Mouse (Mus musculus) CH12.LX (cell line): ENCODE data around the gene Alk. TPM values are rescaled to one million over a fixed set of nuclear protein-coding genes. Genes with fewer than 3 reads are reported as not detected.

Experiments
- DNase-seq: peaks from one replicate; pipeline ENCODE4 v3.0.0-alpha.2; 2013; ENCODE audit errors: extremely low read depth
- H3K27ac ChIP-seq: 2 replicates; pipeline ENCODE4 v1.5.1; 2012; ENCODE audit warnings: low read depth, mild to moderate bottlenecking, control low read depth, moderate library complexity; ENCODE audit not compliant: insufficient read depth
- H3K27me3 ChIP-seq: replicated peaks from 2 replicates; pipeline ENCODE3; 2012; ENCODE audit warnings: inconsistent platforms
- H3K36me3 ChIP-seq, 2 experiments: replicated peaks in 1 of 2; 2 replicates each; pipeline versions ENCODE3 to v1.6.1; 2012; ENCODE audit warnings: inconsistent platforms in 1 of 2, low read length in 1 of 2, mild to moderate bottlenecking in 1 of 2, mixed read lengths in 1 of 2, moderate library complexity in 1 of 2; ENCODE audit not compliant: control insufficient read depth in 1 of 2, insufficient read depth in 1 of 2
- H3K4me1 ChIP-seq, 2 experiments: 2 replicates each; pipeline ENCODE4 v1.6.1; 2012; ENCODE audit warnings: inconsistent platforms in 1 of 2, moderate library complexity in 1 of 2; ENCODE audit not compliant: insufficient read depth in 2 of 2, control insufficient read depth in 1 of 2
- H3K4me2 ChIP-seq: 2 replicates; pipeline ENCODE4 v1.6.1; 2012; ENCODE audit warnings: low read depth, mild to moderate bottlenecking, control low read depth; ENCODE audit not compliant: poor library complexity, insufficient read depth, severe bottlenecking
- H3K4me3 ChIP-seq, 3 experiments: fragments of 150-350 bp in 1 of 3; sonication (generic) in 1 of 3; replicated peaks in 1 of 3; 2 replicates each; pipeline versions ENCODE3 to v1.5.1; 2011 to 2012; ENCODE audit warnings: low read depth in 2 of 3, low read length in 2 of 3, mild to moderate bottlenecking in 2 of 3, moderate library complexity in 2 of 3, control low read depth in 1 of 3, improper control_type of control experiment in 1 of 3, inconsistent platforms in 1 of 3, mixed read lengths in 1 of 3; ENCODE audit not compliant: poor library complexity in 1 of 3
- H3K79me2 ChIP-seq: replicated peaks from 2 replicates; pipeline ENCODE4 v1.6.1; 2012; ENCODE audit warnings: mild to moderate bottlenecking, moderate library complexity; ENCODE audit not compliant: control insufficient read depth, poor library complexity, insufficient read depth, severe bottlenecking; ENCODE audit errors: extremely low read depth
- H3K9ac ChIP-seq: 2 replicates; pipeline ENCODE4 v1.6.1; 2012; ENCODE audit warnings: low read depth, mild to moderate bottlenecking, control low read depth, moderate library complexity; ENCODE audit not compliant: insufficient read depth
- H3K9me3 ChIP-seq: replicated peaks from 2 replicates; pipeline ENCODE3; 2012; ENCODE audit warnings: low read length, inconsistent platforms, mixed read lengths
- CHD1 ChIP-seq: IDR thresholded peaks from 2 replicates; pipeline ENCODE4 v1.6.1; 2012; ENCODE audit warnings: low read depth, low read length, improper control_type of control experiment, inconsistent platforms
- CHD2 ChIP-seq: IDR thresholded peaks from 2 replicates; pipeline ENCODE4 v1.6.1; 2011; ENCODE audit warnings: low read length, improper control_type of control experiment
- CTCF ChIP-seq, 2 experiments: IDR thresholded peaks in 1 of 2; conservative IDR thresholded peaks in 1 of 2; 2 replicates each; pipeline ENCODE4 v1.5.1; 2011 to 2012; ENCODE audit warnings: low read depth in 2 of 2, low read length in 2 of 2, improper control_type of control experiment in 1 of 2, inconsistent platforms in 1 of 2, mild to moderate bottlenecking in 1 of 2, moderate library complexity in 1 of 2
- E2F4 ChIP-seq: IDR thresholded peaks from 2 replicates; pipeline ENCODE4 v1.6.1; 2011; ENCODE audit warnings: low read depth, low read length, improper control_type of control experiment; ENCODE audit not compliant: insufficient replicate concordance
- ETS1 ChIP-seq: conservative IDR thresholded peaks from 2 replicates; pipeline ENCODE4 v1.6.1; 2012; ENCODE audit warnings: low read depth, mild to moderate bottlenecking, inconsistent platforms, low read length, improper control_type of control experiment, moderate library complexity
- GABPA ChIP-seq: IDR thresholded peaks from 2 replicates; pipeline ENCODE4 v1.6.1; 2012; ENCODE audit warnings: low read depth, low read length, improper control_type of control experiment, inconsistent platforms; ENCODE audit not compliant: insufficient replicate concordance
- IRF4 ChIP-seq: IDR thresholded peaks from 2 replicates; pipeline ENCODE4 v1.6.1; 2014; ENCODE audit warnings: low read depth, mild to moderate bottlenecking, inconsistent platforms, low read length, improper control_type of control experiment
- MAX ChIP-seq: IDR thresholded peaks from 2 replicates; pipeline ENCODE4 v1.6.1; 2011; ENCODE audit warnings: low read length, improper control_type of control experiment
- MXI1 ChIP-seq: IDR thresholded peaks from 2 replicates; pipeline ENCODE4 v1.6.1; 2011; ENCODE audit warnings: mild to moderate bottlenecking, low read depth, low read length, improper control_type of control experiment
- MYC ChIP-seq: IDR thresholded peaks from 2 replicates; pipeline ENCODE4 v1.6.1; 2011; ENCODE audit warnings: low read depth, mild to moderate bottlenecking, improper control_type of control experiment, low read length
- NELFE ChIP-seq: IDR thresholded peaks from 2 replicates; pipeline ENCODE4 v1.6.1; 2011; ENCODE audit warnings: low read depth, low read length, improper control_type of control experiment
- PAX5 ChIP-seq: IDR thresholded peaks from 2 replicates; pipeline ENCODE4 v1.6.1; 2012; ENCODE audit warnings: low read length, inconsistent platforms, mixed read lengths
- POLR2A ChIP-seq: IDR thresholded peaks from 2 replicates; pipeline ENCODE4 v1.6.1; 2011; ENCODE audit warnings: low read depth, mild to moderate bottlenecking, improper control_type of control experiment, low read length
- POLR2AphosphoS2 ChIP-seq: IDR thresholded peaks from 2 replicates; pipeline ENCODE4 v1.6.1; 2011; ENCODE audit warnings: low read depth, low read length, improper control_type of control experiment
- RAD21 ChIP-seq: IDR thresholded peaks from 2 replicates; pipeline ENCODE4 v1.6.1; 2011; ENCODE audit warnings: low read depth, mild to moderate bottlenecking, low read length, improper control_type of control experiment, moderate library complexity
- SMC3 ChIP-seq: IDR thresholded peaks from 2 replicates; pipeline ENCODE4 v1.6.1; 2011; ENCODE audit warnings: low read depth, low read length, improper control_type of control experiment
- TCF12 ChIP-seq: IDR thresholded peaks from 2 replicates; pipeline ENCODE4 v1.6.1; 2014; ENCODE audit warnings: low read depth, mild to moderate bottlenecking, inconsistent platforms, low read length, improper control_type of control experiment
- USF2 ChIP-seq: conservative IDR thresholded peaks from 2 replicates; pipeline ENCODE4 v1.6.1; 2011; ENCODE audit warnings: low read depth, low read length, improper control_type of control experiment
- ZC3H11A ChIP-seq: IDR thresholded peaks from 2 replicates; pipeline ENCODE4 v1.6.1; 2012; ENCODE audit warnings: low read depth, mild to moderate bottlenecking, inconsistent platforms, low read length, improper control_type of control experiment
- ZKSCAN1 ChIP-seq: IDR thresholded peaks from 2 replicates; pipeline ENCODE4 v1.6.1; 2012; ENCODE audit warnings: low read depth, inconsistent platforms, low read length, improper control_type of control experiment, borderline replicate concordance
- ZMIZ1 ChIP-seq: IDR thresholded peaks from 2 replicates; pipeline ENCODE4 v1.6.1; 2012; ENCODE audit warnings: low read depth, mild to moderate bottlenecking, inconsistent platforms, low read length, improper control_type of control experiment
- ZNF384 ChIP-seq: IDR thresholded peaks from 2 replicates; pipeline ENCODE4 v1.6.1; 2012; ENCODE audit warnings: low read depth, low read length, improper control_type of control experiment, inconsistent platforms
- dilution Hi-C: fragments of 300-500 bp; cut with MboI; formaldehyde crosslinking; loops from 2 replicates; pipeline ENCODE4 v1.14.3; 2020; ENCODE audit warnings: low sequenced_read_pairs; ENCODE audit not compliant: extremely low pct_unique_long_range_greater_than_20kb, extremely low pct_ligation_motif_present
- in situ Hi-C: fragments of 300-500 bp; cut with MboI; formaldehyde crosslinking; loops from 3 replicates; pipeline ENCODE4 v1.14.3; 2019; ENCODE audit warnings: low sequenced_read_pairs, low pct_ligation_motif_present, low pct_unique_long_range_greater_than_20kb, mixed read lengths
- polyA plus RNA-seq: library from polyadenylated mRNA; unstranded; fragments of >175 nt; gene quantifications from 2 replicates; pipeline ENCODE4 v1.2.1, GENCODE M21; 2012; ENCODE audit warnings: low read depth; ENCODE audit not compliant: insufficient read length
- total RNA-seq, 2 experiments: library from RNA; depleted of rRNA; stranded (reverse); fragments of 300-350 nt in 1 of 2; fragments of >200 nt in 1 of 2; gene quantifications; 2 replicates each; pipeline ENCODE4 v1.2.3; 2012 to 2014

Gene Alk
- total and polyA plus RNA-seq, 3 experiments, result 0.38 to 0.63 (median 0.44) TPM

GRCm38 (mm10) chr17:71909107-71909506 lies 695.3 kb downstream of the Alk start:
- Histone ChIP-seq H3K27me3 (no peaks in the 10 kb centered on the region), H3K4me2 (no peak overlapping the region), H3K4me3 (no peak overlapping the region), H3K27ac (no peak overlapping the region), H3K9ac (no peak overlapping the region), H3K4me1 (peaks cover 0 to 3% of the 10 kb centered on the region in 2 experiments; a peak in 1 of 4 replicates), H3K36me3 (no peaks in the 10 kb centered on the region), H3K79me2 (no peaks in the 10 kb centered on the region), H3K9me3 (no peaks in the 10 kb centered on the region)
- DNase-seq, result peak; percentile 39
- dilution Hi-C loops, result no loop called here
- TF ChIP-seq MAX (no peak), ZKSCAN1 (no peak), ZC3H11A (no peak), POLR2AphosphoS2 (no peak), IRF4 (no peak), RAD21 (peak; percentile 57), ETS1 (no peak), MYC (no peak), CHD1 (no peak), E2F4 (no peak), SMC3 (peak; percentile 73), ZMIZ1 (no peak), MXI1 (no peak), USF2 (no peak), CTCF (conservative IDR thresholded peaks at IDR 0.05 in 1 of 2, IDR thresholded peaks at IDR 0.05 in 1 of 2; ENCODE audit: low read depth in 2 of 2, low read length in 2 of 2) (peak; percentile 39 to 77; a peak in 3 of 4 replicates), CHD2 (no peak), ZNF384 (no peak), PAX5 (no peak)
- in situ Hi-C loops, result no loop called here

- H3K79me2 ChIP-seq, result no peaks in the 10 kb centered on the region
- in situ Hi-C loops (no loop called here), dilution Hi-C loops (no loop called here)
- no peak overlapping the region for H3K4me3 ChIP-seq
- H3K4me2 ChIP-seq, result no peak overlapping the region
- H3K9me3 ChIP-seq, result peaks cover 3% of the 10 kb centered on the region
- TF ChIP-seq SMC3 (no peak), TCF12 (no peak), GABPA (no peak), NELFE (no peak), ZNF384 (no peak), POLR2A (no peak), MXI1 (no peak), CHD1 (no peak)
- no peak overlapping the region for H3K9ac ChIP-seq
- no peaks in the 10 kb centered on the region for H3K27me3 ChIP-seq
- H3K36me3 ChIP-seq, result no peaks in the 10 kb centered on the region
- H3K27ac ChIP-seq, result no peak overlapping the region
- no peak for DNase-seq
- no peaks in the 10 kb centered on the region for H3K4me1 ChIP-seq
Observed at GRCm38 (mm10) chr17:71881369-71881768, 723.1 kb downstream of the Alk start.
